ENCODE assay signal across 10 mouse cellular contexts in the genomic region with DNA sequence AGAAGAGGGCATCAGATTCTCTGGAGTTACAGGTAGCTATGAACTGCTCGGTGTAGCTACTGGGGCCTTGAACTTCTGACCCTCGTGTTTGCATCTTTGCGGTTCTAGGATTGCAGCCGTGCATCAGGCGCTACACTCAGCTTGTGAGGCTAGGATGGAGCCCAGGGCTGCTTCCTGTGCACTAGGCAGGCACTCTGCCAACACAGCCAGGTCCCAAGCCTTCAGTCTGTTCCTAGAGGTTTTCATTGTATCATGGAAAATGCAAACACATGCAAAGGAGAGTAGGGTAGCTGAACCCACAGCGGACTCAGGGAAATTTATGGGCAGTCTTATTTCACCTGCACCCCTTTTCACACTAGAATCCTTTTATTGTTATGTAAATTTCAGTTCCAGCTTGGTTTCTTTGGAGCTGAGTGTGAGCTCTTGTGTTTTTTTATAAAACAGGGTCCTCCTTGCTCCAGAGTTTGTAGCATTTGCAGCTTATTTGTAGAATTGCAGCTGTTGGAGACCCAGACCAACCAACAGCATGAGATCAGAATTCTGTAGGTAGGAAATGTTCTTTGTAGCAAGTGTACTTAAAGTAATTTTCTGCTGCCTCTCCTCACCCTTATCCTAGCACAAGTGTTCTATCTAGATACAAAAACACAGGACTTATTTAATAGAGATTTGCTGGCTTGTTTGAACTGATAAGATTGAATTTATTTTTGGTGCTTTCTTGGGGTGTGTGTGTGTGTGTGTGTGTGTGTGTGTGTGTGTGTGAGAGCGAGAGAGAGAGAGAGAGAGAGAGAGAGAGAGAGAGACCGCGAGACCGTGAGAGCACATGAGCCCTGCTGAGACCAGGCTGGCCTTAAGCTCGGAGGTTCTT. TPM values are rescaled to one million over a fixed set of nuclear protein-coding genes. Genes with fewer than 3 reads are reported as not detected.
DNase-seq lines count a peak whose midpoint lies in the region; ATAC-seq lines count a peak whose summit lies in the region.
"Had no signal": no experiment of that assay in that cellular context is flagged by ENCODE, and none has a peak within 500 bp of the region (broad histone marks: within the 10 kb centered on the region; RNA-seq: fewer than 3 reads in every experiment).

No protein-coding gene starts in this region.

- 77% methylated on average over 11 of the region's 11 CpGs for WGBS in heart, embryonic 12.5 days
- 70% methylated on average over 11 of the region's 11 CpGs for WGBS in midbrain, embryonic 13.5 days
- WGBS in midbrain, embryonic 10.5 days: 83% methylated on average over 11 of the region's 11 CpGs

- no peak overlapping the region for H3K4me2 ChIP-seq in heart, embryonic 12.5 days
- H3K4me2 ChIP-seq in midbrain, embryonic 13.5 days (replicated peaks): no peak overlapping the region

- H3K27ac ChIP-seq in heart, embryonic 12.5 days (ENCODE audit: poor library complexity, severe bottlenecking): 0 out of 2 replicates have a peak overlapping the region, but pooled peaks have one; percentile 31
- 0 out of 2 replicates have a peak overlapping the region, but pooled peaks have one; percentile 30 for H3K27ac ChIP-seq in midbrain, embryonic 13.5 days
- no peak overlapping the region for H3K27ac ChIP-seq in midbrain, embryonic 10.5 days (replicated peaks)

- H3K27me3 ChIP-seq in heart, embryonic 12.5 days (replicated peaks): no peaks in the 10 kb centered on the region
- H3K27me3 ChIP-seq in midbrain, embryonic 13.5 days: no peaks in the 10 kb centered on the region
- H3K27me3 ChIP-seq in midbrain, embryonic 10.5 days (ENCODE audit: low read depth, poor library complexity, severe bottlenecking): no peaks in the 10 kb centered on the region

- H3K4me1 ChIP-seq in heart, embryonic 12.5 days (replicated peaks): peaks cover 31% of the 10 kb centered on the region
- peaks cover 16% of the 10 kb centered on the region for H3K4me1 ChIP-seq in midbrain, embryonic 13.5 days (replicated peaks)
- peaks cover 16% of the 10 kb centered on the region for H3K4me1 ChIP-seq in midbrain, embryonic 10.5 days

- no peaks in the 10 kb centered on the region for H3K9me3 ChIP-seq in heart, embryonic 12.5 days (replicated peaks)
- H3K9me3 ChIP-seq in midbrain, embryonic 13.5 days: no peaks in the 10 kb centered on the region
- no peaks in the 10 kb centered on the region for H3K9me3 ChIP-seq in midbrain, embryonic 10.5 days (replicated peaks)

- intact Hi-C loops in heart, postnatal 25 days (cut with DNase I): no loop called here

- no peak for DNase-seq in heart, postnatal 25 days (ENCODE audit: low spot score)
- DNase-seq in midbrain, embryonic 10.5 days (ENCODE audit: low spot score): no peak
- peak; percentile 42 to 55 for DNase-seq in cerebellum, postnatal 10 days
- no peak for DNase-seq in spleen, postnatal 4 days (ENCODE audit: low spot score in 2 of 2)
- DNase-seq in Muller cell, postnatal 12 days (ENCODE audit: inconsistent ontology term): no peak
- DNase-seq: left cerebral cortex, postnatal 4 days; lung, adult 18-20 months had no signal

- H3K9ac ChIP-seq in heart, embryonic 12.5 days: no peak overlapping the region
- H3K9ac ChIP-seq in midbrain, embryonic 13.5 days (replicated peaks): 0 out of 2 replicates have a peak overlapping the region, but pooled peaks have one; percentile 25

- no peak overlapping the region for H3K4me3 ChIP-seq in heart, embryonic 12.5 days
- no peak overlapping the region for H3K4me3 ChIP-seq in midbrain, embryonic 13.5 days (replicated peaks)
- H3K4me3 ChIP-seq in midbrain, embryonic 10.5 days: no peak overlapping the region

- ATAC-seq in heart, embryonic 12.5 days (ENCODE audit: insufficient number of reproducible peaks, low FRiP score): no peak; the same call in 1 of the 2 replicates
- no peak for ATAC-seq in midbrain, embryonic 13.5 days
- ATAC-seq: CD4-positive, CD25-positive, alpha-beta regulatory T cell, adult 4 months had no signal

- H3K36me3 ChIP-seq in heart, embryonic 12.5 days: no peaks in the 10 kb centered on the region
- no peaks in the 10 kb centered on the region for H3K36me3 ChIP-seq in midbrain, embryonic 13.5 days
- peaks cover 5% of the 10 kb centered on the region; the same call in 1 of the 2 replicates for H3K36me3 ChIP-seq in midbrain, embryonic 10.5 days

RNA-seq across cellular contexts. Expression of gene Lmtk2, which starts 12.6 kb away (rescaled TPM):
- 6.9 and 7.6 TPM in 2 replicates for polyA plus RNA-seq in heart, embryonic 12.5 days (2016; fragmentation: Nextera tagmentation; extraction: Ambion mirVana)
- total RNA-seq in heart, postnatal 25 days (2021): 10 to 100 TPM; 23.7 to 25.8 TPM
- polyA plus RNA-seq in midbrain, embryonic 13.5 days (2015; fragmentation: Nextera tagmentation; extraction: Ambion mirVana): 7.1 and 7.7 TPM in 2 replicates
- polyA plus RNA-seq in midbrain, embryonic 10.5 days (2016; fragmentation: Nextera tagmentation; extraction: Ambion mirVana): 4.5 and 5.4 TPM in 2 replicates

Comparison
In these comparisons a context has a peak if more than half of its experiments do, and no peak if none do; other contexts are left out.
1. DNase-seq: peak in cerebellum, postnatal 10 days (2 of 2); none in heart, postnatal 25 days (single experiment), midbrain, embryonic 10.5 days (single experiment), spleen, postnatal 4 days (0 of 2) and Muller cell, postnatal 12 days (single experiment).